Mouse (Mus musculus) cerebellum, postnatal 10 days (tissue): ENCODE data around the gene Btrc.

Source experiments
- DNase-seq, 2 experiments: peaks; one replicate each; pipeline ENCODE4 v3.0.0; 2021; ENCODE audit warnings: mixed read lengths in 2 of 2

The Btrc gene

DNA sequence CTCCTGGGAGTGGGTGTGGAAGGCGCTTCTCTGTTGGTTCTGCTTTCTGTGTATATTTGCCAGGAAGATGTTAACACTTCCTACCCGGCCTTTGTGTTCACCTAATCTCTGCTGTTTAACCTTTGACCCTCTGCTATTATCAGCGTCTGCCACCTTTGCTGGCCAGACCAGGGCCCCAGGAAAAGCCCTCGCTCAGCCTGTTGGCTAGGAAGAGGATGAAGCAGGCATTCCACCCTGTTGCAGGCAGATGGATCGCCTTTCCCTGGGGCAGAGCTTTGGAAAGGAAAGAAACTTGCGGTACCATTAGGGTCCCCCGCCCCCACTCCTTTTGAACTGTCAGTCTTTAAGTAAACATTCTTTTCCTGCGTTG, 212.1 kb downstream of the Btrc start:
- DNase-seq = no peak

DNA sequence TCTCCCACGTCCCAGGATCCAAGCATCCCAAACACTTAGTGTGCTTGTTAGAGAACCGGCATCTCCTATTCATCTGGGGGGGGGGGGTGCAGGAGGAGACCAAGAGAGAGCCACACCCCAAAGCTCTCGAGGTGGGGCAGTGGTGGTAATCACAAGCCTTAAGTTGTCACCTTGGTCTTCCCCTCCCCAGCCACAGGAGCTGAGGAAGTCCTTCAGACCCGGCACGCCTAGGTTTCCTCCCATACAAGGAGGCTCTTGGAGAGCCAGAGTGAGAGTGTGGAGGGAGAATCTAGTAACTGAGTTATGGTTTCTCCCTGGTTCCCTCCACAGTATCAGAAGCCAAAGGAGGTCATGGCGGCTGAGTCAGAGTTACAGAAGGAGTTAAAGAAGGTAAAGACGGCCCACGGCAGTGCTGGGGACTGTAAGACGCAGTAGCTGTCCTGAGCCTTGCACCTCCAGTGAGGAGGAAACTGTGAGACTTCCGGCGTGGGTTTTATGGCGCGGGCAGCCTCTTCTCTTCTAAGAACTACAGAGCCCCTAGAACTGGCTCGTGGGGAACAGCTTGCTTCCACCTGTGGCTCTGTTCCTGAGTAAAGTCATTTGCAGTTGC, 213.7 kb downstream of the Btrc start:
- no peak for DNase-seq

DNA sequence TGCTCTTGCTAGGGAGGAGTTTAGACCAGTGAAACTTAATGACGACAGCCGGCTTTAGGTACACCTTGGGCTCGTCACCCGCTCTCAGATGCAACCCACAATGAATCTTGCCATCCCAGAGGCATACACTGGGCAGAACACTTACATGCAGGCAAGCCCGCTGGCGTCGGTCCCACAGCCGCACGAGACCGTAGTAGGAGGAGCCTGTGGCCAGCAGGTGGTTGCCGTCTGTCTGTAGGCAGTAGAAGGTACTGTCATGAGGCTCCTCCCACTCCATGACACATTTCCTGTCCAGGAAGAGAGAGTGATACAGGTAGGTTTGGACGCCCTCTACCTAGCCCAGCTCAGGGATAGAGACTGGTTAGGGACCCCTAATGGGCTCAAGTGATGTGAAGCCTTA, 215.4 kb downstream of the Btrc start:
- no peak for DNase-seq

DNA sequence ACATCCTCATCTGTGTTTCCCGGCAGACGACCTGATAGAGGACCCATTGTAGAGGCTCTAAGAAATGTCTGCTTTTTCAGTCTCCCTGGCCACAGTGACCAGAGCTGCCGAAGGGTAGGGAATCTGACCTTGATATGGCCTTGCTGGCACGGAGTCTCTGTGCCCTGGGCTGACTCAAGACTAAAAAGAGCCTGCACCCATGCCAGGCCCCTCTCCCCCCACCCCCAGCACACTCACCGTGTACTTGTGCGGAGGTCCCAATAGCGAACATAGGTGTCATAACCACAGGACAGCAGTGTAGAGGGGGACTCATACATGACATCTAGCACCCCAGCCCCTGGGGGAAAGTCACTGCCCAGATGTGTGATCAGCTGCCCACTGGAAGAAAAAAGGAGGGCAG, 215.9 kb downstream of the Btrc start:
- no peak for DNase-seq
